Mouse (Mus musculus) hindbrain, embryonic 16.5 days (tissue): ENCODE data around the gene Ssr2. TPM values are rescaled to one million over a fixed set of nuclear protein-coding genes. Genes with fewer than 3 reads are reported as not detected.

Experiments used
- ATAC-seq: fragments of 200-750 bp; cut with Nextera tagmentation; 2 replicates; pipeline ENCODE4 v1.8.0; 2017; ENCODE audit warnings: moderate TSS enrichment, moderate library complexity
- H3K27ac ChIP-seq: fragments of 300-500 bp; sonication (generic); 2 replicates; pipeline ENCODE4 v1.5.1; 2014; ENCODE audit warnings: low read depth, mild to moderate bottlenecking, control low read depth, low read length, moderate library complexity
- H3K27me3 ChIP-seq: fragments of 300-500 bp; sonication (generic); replicated peaks from 2 replicates; pipeline ENCODE4 v1.6.1; 2014; ENCODE audit warnings: low read length; ENCODE audit not compliant: control insufficient read depth, insufficient read depth
- H3K36me3 ChIP-seq: fragments of 300-500 bp; sonication (generic); 2 replicates; pipeline ENCODE4 v1.6.1; 2014; ENCODE audit warnings: mild to moderate bottlenecking, low read length, moderate library complexity, mixed read lengths; ENCODE audit not compliant: control insufficient read depth, insufficient read depth
- H3K4me1 ChIP-seq: fragments of 300-500 bp; sonication (generic); 2 replicates; pipeline ENCODE4 v1.6.1; 2014; ENCODE audit warnings: low read depth, low read length; ENCODE audit not compliant: control insufficient read depth, insufficient read depth
- H3K4me2 ChIP-seq: fragments of 300-500 bp; sonication (generic); 2 replicates; pipeline ENCODE4 v1.6.1; 2014; ENCODE audit warnings: mild to moderate bottlenecking, low read length, control low read depth, moderate library complexity
- H3K4me3 ChIP-seq: fragments of 300-500 bp; sonication (generic); 2 replicates; pipeline ENCODE4 v1.5.1; 2014; ENCODE audit warnings: mild to moderate bottlenecking, low read length, control low read depth, moderate library complexity
- H3K9ac ChIP-seq: fragments of 300-500 bp; sonication (generic); 2 replicates; pipeline ENCODE4 v1.6.1; 2014; ENCODE audit warnings: low read depth, mild to moderate bottlenecking, control low read depth, low read length, moderate library complexity
- H3K9me3 ChIP-seq: fragments of 300-500 bp; sonication (generic); 2 replicates; pipeline ENCODE4 v1.6.1; 2014; ENCODE audit warnings: mild to moderate bottlenecking, low read length, moderate library complexity; ENCODE audit not compliant: control insufficient read depth
- WGBS: fragments of 180-500 bp; shearing (Covaris S2); extraction: QIAGEN DNeasy Blood & Tissue Kit; methylation state at CpG from one replicate; pipeline ENCODE4 v1.1.7; 2014; 5-methylcytosine and 5-hydroxymethylcytosine counted together
- polyA plus RNA-seq: library from polyadenylated mRNA; unstranded; fragments of >200 nt; fragmentation: Nextera tagmentation; extraction: Ambion mirVana; gene quantifications from 2 replicates; pipeline ENCODE4 v1.2.1, GENCODE M21; 2015

Gene Ssr2
- polyA plus RNA-seq, 1 experiment from 2014 or later = 133 TPM

- H3K4me3 ChIP-seq = peak overlapping the region; percentile 90
- WGBS = 1% methylated on average over 15 of the region's 15 CpGs
- ATAC-seq = peak; percentile 10; the same call in 1 of the 2 replicates
- peak overlapping the region; percentile 98 for H3K9ac ChIP-seq
- H3K27ac ChIP-seq = peak overlapping the region; percentile 95
- H3K36me3 ChIP-seq = no peaks in the 10 kb centered on the region
- peak overlapping the region; percentile 90 for H3K4me2 ChIP-seq
- H3K4me1 ChIP-seq = peaks cover 38% of the 10 kb centered on the region
- H3K9me3 ChIP-seq = no peaks in the 10 kb centered on the region
- no peaks in the 10 kb centered on the region for H3K27me3 ChIP-seq
These were observed 47.9 kb downstream of the Ssr2 start for GRCm38 (mm10) chr3:88623346-88624135.

- H3K36me3 ChIP-seq = no peaks in the 10 kb centered on the region
- H3K4me2 ChIP-seq = peak overlapping the region; percentile 90
- peak overlapping the region; percentile 90 for H3K4me3 ChIP-seq
- peak overlapping the region; percentile 98 for H3K9ac ChIP-seq
- H3K4me1 ChIP-seq = peaks cover 38% of the 10 kb centered on the region
- WGBS = 5% methylated on average over 4 of the region's 4 CpGs
- H3K27ac ChIP-seq = peak overlapping the region; percentile 95
- no peaks in the 10 kb centered on the region for H3K9me3 ChIP-seq
- H3K27me3 ChIP-seq = no peaks in the 10 kb centered on the region
- ATAC-seq = peak; percentile 28; the same call in 1 of the 2 replicates
These were observed 48.6 kb downstream of the Ssr2 start for GRCm38 (mm10) chr3:88624324-88624723.

GRCm38 (mm10) chr3:88624951-88625350 is 49.3 kb downstream of the Ssr2 start:
- peaks cover 38% of the 10 kb centered on the region for H3K4me1 ChIP-seq

GRCm38 (mm10) chr3:88625531-88625930 is 49.9 kb downstream of the Ssr2 start:
- H3K36me3 ChIP-seq = peaks cover 8% of the 10 kb centered on the region
- no peak overlapping the region; the same call in 1 of the 2 replicates for H3K4me2 ChIP-seq
- H3K9me3 ChIP-seq = no peaks in the 10 kb centered on the region
- H3K4me3 ChIP-seq = no peak overlapping the region
- H3K9ac ChIP-seq = no peak overlapping the region; the same call in 1 of the 2 replicates
- H3K27me3 ChIP-seq = no peaks in the 10 kb centered on the region
- peaks cover 33% of the 10 kb centered on the region for H3K4me1 ChIP-seq
- WGBS = 89% methylated on average over 7 of the region's 7 CpGs
- ATAC-seq = no peak
- H3K27ac ChIP-seq = peak overlapping the region; percentile 95

More at GRCm38 (mm10) chr3:88624951-88625350, 49.3 kb downstream of the Ssr2 start:
- Histone ChIP-seq H3K9ac (peak overlapping the region; percentile 98), H3K27ac (peak overlapping the region; percentile 95), H3K4me2 (peak overlapping the region; percentile 90), H3K4me3 (peak overlapping the region; percentile 90), H3K36me3 (peaks cover 3% of the 10 kb centered on the region), H3K27me3 (no peaks in the 10 kb centered on the region), H3K9me3 (no peaks in the 10 kb centered on the region)
- 31% methylated on average over 2 of the region's 2 CpGs for WGBS
- no peak for ATAC-seq

- Histone ChIP-seq H3K27me3 (no peaks in the 10 kb centered on the region), H3K4me2 (peak overlapping the region; percentile 9; the same call in 1 of the 2 replicates), H3K4me3 (no peak overlapping the region), H3K9ac (peak overlapping the region; percentile 47; the same call in 1 of the 2 replicates), H3K27ac (peak overlapping the region; percentile 9; the same call in 1 of the 2 replicates), H3K36me3 (peaks cover 15% of the 10 kb centered on the region), H3K4me1 (peaks cover 34% of the 10 kb centered on the region), H3K9me3 (no peaks in the 10 kb centered on the region)
- ATAC-seq = no peak
- WGBS = 58% methylated on average over 7 of the region's 7 CpGs
These were observed 50.6 kb downstream of the Ssr2 start for GRCm38 (mm10) chr3:88626316-88626715.

GRCm38 (mm10) chr3:88627114-88627513 is 51.4 kb downstream of the Ssr2 start:
- ATAC-seq = no peak
- Histone ChIP-seq H3K4me2 (no peak overlapping the region), H3K36me3 (peaks cover 23% of the 10 kb centered on the region), H3K4me3 (no peak overlapping the region), H3K27ac (no peak overlapping the region), H3K27me3 (no peaks in the 10 kb centered on the region), H3K4me1 (peaks cover 34% of the 10 kb centered on the region), H3K9ac (no peak overlapping the region), H3K9me3 (no peaks in the 10 kb centered on the region)
- WGBS = 67% methylated on average over 4 of the region's 4 CpGs

GRCm38 (mm10) chr3:88627535-88627934 is 51.9 kb downstream of the Ssr2 start:
- 88% methylated on average over 2 of the region's 2 CpGs for WGBS
- H3K9ac ChIP-seq = no peak overlapping the region

GRCm38 (mm10) chr3:88628766-88629165 is 53.1 kb downstream of the Ssr2 start:
- Histone ChIP-seq H3K36me3 (peaks cover 38% of the 10 kb centered on the region), H3K4me1 (peaks cover 33% of the 10 kb centered on the region), H3K27me3 (no peaks in the 10 kb centered on the region), H3K4me3 (no peak overlapping the region), H3K9ac (no peak overlapping the region), H3K4me2 (no peak overlapping the region), H3K9me3 (no peaks in the 10 kb centered on the region), H3K27ac (no peak overlapping the region)
- 77% methylated on average over 4 of the region's 4 CpGs for WGBS
- no peak for ATAC-seq

More at GRCm38 (mm10) chr3:88627535-88627934, 51.9 kb downstream of the Ssr2 start:
- Histone ChIP-seq H3K9me3 (no peaks in the 10 kb centered on the region), H3K27me3 (no peaks in the 10 kb centered on the region), H3K27ac (0 out of 2 replicates have a peak overlapping the region, but pooled peaks have one; percentile 35), H3K4me2 (no peak overlapping the region), H3K36me3 (peaks cover 27% of the 10 kb centered on the region), H3K4me1 (peaks cover 34% of the 10 kb centered on the region), H3K4me3 (no peak overlapping the region)
- no peak for ATAC-seq

- peaks cover 28% of the 10 kb centered on the region for H3K4me1 ChIP-seq
- peaks cover 42% of the 10 kb centered on the region for H3K36me3 ChIP-seq
- no peak overlapping the region for H3K4me2 ChIP-seq
- H3K27ac ChIP-seq = no peak overlapping the region
- ATAC-seq = no peak
- 76% methylated on average over 13 of the region's 13 CpGs for WGBS
- H3K27me3 ChIP-seq = no peaks in the 10 kb centered on the region
- no peak overlapping the region for H3K9ac ChIP-seq
- no peaks in the 10 kb centered on the region for H3K9me3 ChIP-seq
- no peak overlapping the region for H3K4me3 ChIP-seq
These were observed 53.6 kb downstream of the Ssr2 start for GRCm38 (mm10) chr3:88629244-88629643.
